Mouse (Mus musculus): ENCODE results near the gene Adck2.

DNA sequence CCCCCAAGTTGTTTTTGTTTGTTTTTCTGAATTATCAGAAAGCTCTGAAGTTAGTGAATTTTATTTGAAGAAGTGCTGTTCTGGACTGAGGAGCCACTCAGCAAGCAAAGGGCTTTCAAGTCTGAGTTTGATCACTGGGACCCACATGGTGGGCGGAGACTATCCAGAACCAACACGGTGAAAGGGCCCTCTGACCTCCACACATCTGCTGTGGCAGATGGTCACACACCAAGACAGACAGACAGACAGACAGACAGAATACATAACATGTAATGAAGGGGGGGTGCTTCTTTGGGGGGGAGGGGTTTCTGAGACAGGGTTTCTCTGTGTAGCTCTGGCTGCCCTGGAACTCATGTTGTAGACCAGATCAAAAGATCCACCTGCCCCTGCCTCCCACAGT, 33.1 kb upstream of the Adck2 start:
- TF ChIP-seq GATA1 (IDR thresholded peaks at IDR 0.05; ENCODE audit: borderline replicate concordance, low read length) (no peak), FLI1 (IDR thresholded peaks at IDR 0.05; ENCODE audit: low read length) (no peak)
